Mouse (Mus musculus) layer of hippocampus, postnatal 25 days (tissue): ENCODE measurements at regions not wholly inside any gene's neighbourhood (a gene's known extent, or its start where the extent isn't known, plus 50 kb on each side); places are given as distances from the start of the nearest gene placed in this dataset.
A peak's percentile ranks its signal among the peaks of the same experiment; 100 is the strongest.

ENCODE experiments used
- DNase-seq, 2 experiments: peaks; one replicate each; pipeline ENCODE4 v3.0.0; 2022; ENCODE audit warnings: mixed read lengths in 2 of 2, low spot score in 1 of 2; ENCODE audit errors: extremely low spot score in 1 of 2

- peak; percentile 21 to 56 for DNase-seq
Observed at GRCm38 (mm10) chr10:53435181-53435874, 55.6 kb upstream of the Cep85l start.

- no peak for DNase-seq
Observed at GRCm38 (mm10) chr10:53434376-53435171, 54.8 kb upstream of the Cep85l start.

DNA sequence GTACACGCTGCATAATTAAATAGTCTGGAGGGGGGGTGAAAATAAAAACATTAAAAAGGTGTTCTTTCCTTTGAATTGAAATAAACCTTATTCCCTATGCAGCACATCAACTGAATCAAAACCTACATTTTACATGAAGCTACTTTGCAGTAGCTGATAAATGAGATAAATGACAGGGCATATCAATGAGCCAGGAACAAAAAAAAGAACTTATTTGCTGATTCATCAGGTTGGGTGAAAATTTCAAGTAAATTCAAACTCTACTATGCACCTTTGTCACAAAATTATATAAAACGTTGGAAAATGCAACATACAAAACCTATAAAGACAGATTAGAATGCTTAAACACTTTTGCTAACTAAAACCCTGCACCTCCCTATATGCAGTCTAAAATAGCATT, 53.0 kb upstream of the Cep85l start:
- DNase-seq, result no peak

DNA sequence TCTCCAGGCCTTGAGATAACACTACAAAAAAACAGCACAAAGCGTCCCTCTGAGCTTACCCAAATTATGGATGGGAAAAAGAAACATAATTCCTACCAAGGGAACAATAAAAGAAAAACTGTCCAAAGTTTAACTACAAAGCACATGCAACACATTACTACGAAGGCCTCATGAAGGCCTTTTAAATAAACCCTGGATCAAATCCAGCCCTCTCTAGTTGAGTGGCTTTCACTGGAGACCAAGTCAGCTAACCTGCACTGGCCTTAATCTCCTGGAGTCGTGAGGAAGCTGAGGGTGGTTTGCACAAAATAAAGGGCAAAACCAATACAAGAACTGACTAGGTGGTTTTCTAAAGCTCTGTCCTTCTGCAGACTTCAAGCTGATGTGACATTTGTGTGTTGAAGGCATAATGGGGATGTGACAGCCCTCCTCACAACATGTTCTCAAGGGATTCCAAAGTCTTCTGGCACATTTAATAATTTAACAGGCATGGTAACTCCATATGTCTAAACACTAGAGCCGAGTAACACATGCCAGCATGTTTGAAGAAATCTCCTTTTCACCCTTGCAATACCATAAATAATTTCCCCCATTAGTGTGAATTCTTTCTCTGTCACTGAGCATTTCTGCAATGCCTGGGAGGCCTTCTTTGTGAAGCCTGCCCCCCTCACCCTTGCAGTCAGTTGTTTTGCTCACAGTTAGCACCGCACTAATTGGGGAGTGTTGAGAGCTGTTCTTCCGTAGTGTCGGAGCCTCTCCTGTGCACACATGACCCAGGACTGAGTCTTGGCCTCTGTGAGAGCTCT, 50.0 kb upstream of the Cep85l start:
- no peak for DNase-seq
